Mouse (Mus musculus) CH12.LX (cell line): Measurements from ENCODE around the gene Gm17334. TPM values are rescaled to one million over a fixed set of nuclear protein-coding genes. Genes with fewer than 3 reads are reported as not detected.

Experiments used
- DNase-seq: peaks from one replicate; pipeline ENCODE4 v3.0.0-alpha.2; 2013; ENCODE audit errors: extremely low read depth
- H3K27ac ChIP-seq: 2 replicates; pipeline ENCODE4 v1.5.1; 2012; ENCODE audit warnings: low read depth, mild to moderate bottlenecking, control low read depth, moderate library complexity; ENCODE audit not compliant: insufficient read depth
- H3K27me3 ChIP-seq: replicated peaks from 2 replicates; pipeline ENCODE3; 2012; ENCODE audit warnings: inconsistent platforms
- H3K36me3 ChIP-seq, 2 experiments: replicated peaks in 1 of 2; 2 replicates each; pipeline versions ENCODE3 to v1.6.1; 2012; ENCODE audit warnings: inconsistent platforms in 1 of 2, low read length in 1 of 2, mild to moderate bottlenecking in 1 of 2, mixed read lengths in 1 of 2, moderate library complexity in 1 of 2; ENCODE audit not compliant: control insufficient read depth in 1 of 2, insufficient read depth in 1 of 2
- H3K4me1 ChIP-seq, 2 experiments: 2 replicates each; pipeline ENCODE4 v1.6.1; 2012; ENCODE audit warnings: inconsistent platforms in 1 of 2, moderate library complexity in 1 of 2; ENCODE audit not compliant: insufficient read depth in 2 of 2, control insufficient read depth in 1 of 2
- H3K4me2 ChIP-seq: 2 replicates; pipeline ENCODE4 v1.6.1; 2012; ENCODE audit warnings: low read depth, mild to moderate bottlenecking, control low read depth; ENCODE audit not compliant: poor library complexity, insufficient read depth, severe bottlenecking
- H3K4me3 ChIP-seq, 3 experiments: fragments of 150-350 bp in 1 of 3; sonication (generic) in 1 of 3; replicated peaks in 1 of 3; 2 replicates each; pipeline versions ENCODE3 to v1.5.1; 2011 to 2012; ENCODE audit warnings: low read depth in 2 of 3, low read length in 2 of 3, mild to moderate bottlenecking in 2 of 3, moderate library complexity in 2 of 3, control low read depth in 1 of 3, improper control_type of control experiment in 1 of 3, inconsistent platforms in 1 of 3, mixed read lengths in 1 of 3; ENCODE audit not compliant: poor library complexity in 1 of 3
- H3K79me2 ChIP-seq: replicated peaks from 2 replicates; pipeline ENCODE4 v1.6.1; 2012; ENCODE audit warnings: mild to moderate bottlenecking, moderate library complexity; ENCODE audit not compliant: control insufficient read depth, poor library complexity, insufficient read depth, severe bottlenecking; ENCODE audit errors: extremely low read depth
- H3K9ac ChIP-seq: 2 replicates; pipeline ENCODE4 v1.6.1; 2012; ENCODE audit warnings: low read depth, mild to moderate bottlenecking, control low read depth, moderate library complexity; ENCODE audit not compliant: insufficient read depth
- H3K9me3 ChIP-seq: replicated peaks from 2 replicates; pipeline ENCODE3; 2012; ENCODE audit warnings: low read length, inconsistent platforms, mixed read lengths
- BHLHE40 ChIP-seq: IDR thresholded peaks from 2 replicates; pipeline ENCODE4 v1.6.1; 2011; ENCODE audit warnings: mild to moderate bottlenecking, low read depth, low read length, improper control_type of control experiment
- CHD2 ChIP-seq: IDR thresholded peaks from 2 replicates; pipeline ENCODE4 v1.6.1; 2011; ENCODE audit warnings: low read length, improper control_type of control experiment
- CTCF ChIP-seq, 2 experiments: IDR thresholded peaks in 1 of 2; conservative IDR thresholded peaks in 1 of 2; 2 replicates each; pipeline ENCODE4 v1.5.1; 2011 to 2012; ENCODE audit warnings: low read depth in 2 of 2, low read length in 2 of 2, improper control_type of control experiment in 1 of 2, inconsistent platforms in 1 of 2, mild to moderate bottlenecking in 1 of 2, moderate library complexity in 1 of 2
- E2F4 ChIP-seq: IDR thresholded peaks from 2 replicates; pipeline ENCODE4 v1.6.1; 2011; ENCODE audit warnings: low read depth, low read length, improper control_type of control experiment; ENCODE audit not compliant: insufficient replicate concordance
- ELF1 ChIP-seq: IDR thresholded peaks from 2 replicates; pipeline ENCODE4 v1.6.1; 2014; ENCODE audit warnings: low read depth, mild to moderate bottlenecking, inconsistent platforms, low read length, improper control_type of control experiment
- EP300 ChIP-seq: IDR thresholded peaks from 2 replicates; pipeline ENCODE4 v1.6.1; 2011; ENCODE audit warnings: low read length, improper control_type of control experiment
- ETS1 ChIP-seq: conservative IDR thresholded peaks from 2 replicates; pipeline ENCODE4 v1.6.1; 2012; ENCODE audit warnings: low read depth, mild to moderate bottlenecking, inconsistent platforms, low read length, improper control_type of control experiment, moderate library complexity
- GABPA ChIP-seq: IDR thresholded peaks from 2 replicates; pipeline ENCODE4 v1.6.1; 2012; ENCODE audit warnings: low read depth, low read length, improper control_type of control experiment, inconsistent platforms; ENCODE audit not compliant: insufficient replicate concordance
- IRF4 ChIP-seq: IDR thresholded peaks from 2 replicates; pipeline ENCODE4 v1.6.1; 2014; ENCODE audit warnings: low read depth, mild to moderate bottlenecking, inconsistent platforms, low read length, improper control_type of control experiment
- JUN ChIP-seq: IDR thresholded peaks from 2 replicates; pipeline ENCODE4 v1.6.1; 2011; ENCODE audit warnings: low read depth, mild to moderate bottlenecking, low read length, improper control_type of control experiment, moderate library complexity; ENCODE audit not compliant: insufficient read depth
- JUND ChIP-seq: conservative IDR thresholded peaks from 2 replicates; pipeline ENCODE4 v1.6.1; 2011; ENCODE audit warnings: low read depth, low read length, improper control_type of control experiment
- MAX ChIP-seq: IDR thresholded peaks from 2 replicates; pipeline ENCODE4 v1.6.1; 2011; ENCODE audit warnings: low read length, improper control_type of control experiment
- MEF2A ChIP-seq: IDR thresholded peaks from 2 replicates; pipeline ENCODE4 v1.6.1; 2014; ENCODE audit warnings: low read depth, mild to moderate bottlenecking, inconsistent platforms, low read length, improper control_type of control experiment, borderline replicate concordance
- MXI1 ChIP-seq: IDR thresholded peaks from 2 replicates; pipeline ENCODE4 v1.6.1; 2011; ENCODE audit warnings: mild to moderate bottlenecking, low read depth, low read length, improper control_type of control experiment
- MYC ChIP-seq: IDR thresholded peaks from 2 replicates; pipeline ENCODE4 v1.6.1; 2011; ENCODE audit warnings: low read depth, mild to moderate bottlenecking, improper control_type of control experiment, low read length
- NELFE ChIP-seq: IDR thresholded peaks from 2 replicates; pipeline ENCODE4 v1.6.1; 2011; ENCODE audit warnings: low read depth, low read length, improper control_type of control experiment
- NRF1 ChIP-seq: IDR thresholded peaks from 2 replicates; pipeline ENCODE4 v1.6.1; 2014; ENCODE audit warnings: low read depth, mild to moderate bottlenecking, inconsistent platforms, low read length, improper control_type of control experiment, moderate library complexity
- PAX5 ChIP-seq: IDR thresholded peaks from 2 replicates; pipeline ENCODE4 v1.6.1; 2012; ENCODE audit warnings: low read length, inconsistent platforms, mixed read lengths
- POLR2A ChIP-seq: IDR thresholded peaks from 2 replicates; pipeline ENCODE4 v1.6.1; 2011; ENCODE audit warnings: low read depth, mild to moderate bottlenecking, improper control_type of control experiment, low read length
- POLR2AphosphoS2 ChIP-seq: IDR thresholded peaks from 2 replicates; pipeline ENCODE4 v1.6.1; 2011; ENCODE audit warnings: low read depth, low read length, improper control_type of control experiment
- SMC3 ChIP-seq: IDR thresholded peaks from 2 replicates; pipeline ENCODE4 v1.6.1; 2011; ENCODE audit warnings: low read depth, low read length, improper control_type of control experiment
- TBP ChIP-seq: conservative IDR thresholded peaks from 2 replicates; pipeline ENCODE4 v1.6.1; 2011; ENCODE audit warnings: low read depth, low read length, improper control_type of control experiment
- TCF12 ChIP-seq: IDR thresholded peaks from 2 replicates; pipeline ENCODE4 v1.6.1; 2014; ENCODE audit warnings: low read depth, mild to moderate bottlenecking, inconsistent platforms, low read length, improper control_type of control experiment
- UBTF ChIP-seq: IDR thresholded peaks from 2 replicates; pipeline ENCODE4 v1.6.1; 2012; ENCODE audit warnings: low read depth, mild to moderate bottlenecking, inconsistent platforms, low read length, improper control_type of control experiment, moderate library complexity
- USF1 ChIP-seq: IDR thresholded peaks from 2 replicates; pipeline ENCODE4 v1.6.1; 2014; ENCODE audit warnings: low read depth, mild to moderate bottlenecking, inconsistent platforms, low read length, improper control_type of control experiment
- ZKSCAN1 ChIP-seq: IDR thresholded peaks from 2 replicates; pipeline ENCODE4 v1.6.1; 2012; ENCODE audit warnings: low read depth, inconsistent platforms, low read length, improper control_type of control experiment, borderline replicate concordance
- ZMIZ1 ChIP-seq: IDR thresholded peaks from 2 replicates; pipeline ENCODE4 v1.6.1; 2012; ENCODE audit warnings: low read depth, mild to moderate bottlenecking, inconsistent platforms, low read length, improper control_type of control experiment
- ZNF384 ChIP-seq: IDR thresholded peaks from 2 replicates; pipeline ENCODE4 v1.6.1; 2012; ENCODE audit warnings: low read depth, low read length, improper control_type of control experiment, inconsistent platforms
- dilution Hi-C: fragments of 300-500 bp; cut with MboI; formaldehyde crosslinking; loops from 2 replicates; pipeline ENCODE4 v1.14.3; 2020; ENCODE audit warnings: low sequenced_read_pairs; ENCODE audit not compliant: extremely low pct_unique_long_range_greater_than_20kb, extremely low pct_ligation_motif_present
- in situ Hi-C: fragments of 300-500 bp; cut with MboI; formaldehyde crosslinking; loops from 3 replicates; pipeline ENCODE4 v1.14.3; 2019; ENCODE audit warnings: low sequenced_read_pairs, low pct_ligation_motif_present, low pct_unique_long_range_greater_than_20kb, mixed read lengths
- polyA plus RNA-seq: library from polyadenylated mRNA; unstranded; fragments of >175 nt; gene quantifications from 2 replicates; pipeline ENCODE4 v1.2.1, GENCODE M21; 2012; ENCODE audit warnings: low read depth; ENCODE audit not compliant: insufficient read length
- total RNA-seq, 2 experiments: library from RNA; depleted of rRNA; stranded (reverse); fragments of 300-350 nt in 1 of 2; fragments of >200 nt in 1 of 2; gene quantifications; 2 replicates each; pipeline ENCODE4 v1.2.3; 2012 to 2014

Gm17334 gene
- total and polyA plus RNA-seq, 3 experiments, result 0.47 to 0.72 TPM; not detected in 1

GRCm38 (mm10) chr11:53769760-53770124, 3.2 kb downstream of the Gm17334 start, which contains the start of gene Irf1 (continued):
- no peak for TF ChIP-seq PAX5
- TF ChIP-seq ELF1, result peak; percentile 62
- TF ChIP-seq, all 38 proteins: peak for 22

- peaks cover 42% of the 10 kb centered on the region for H3K79me2 ChIP-seq
- peak overlapping the region; percentile 31 to 77 (median 41) for H3K4me3 ChIP-seq
- dilution Hi-C loops (no loop called here), in situ Hi-C loops (no loop called here)
- peak overlapping the region; percentile 58 for H3K9ac ChIP-seq
- TF ChIP-seq MAX (0 out of 2 replicates have a peak, but pooled peaks have one; percentile 6), POLR2AphosphoS2 (no peak)
- H3K4me2 ChIP-seq, result peak overlapping the region; percentile 94
- peaks cover 28 to 31% of the 10 kb centered on the region in 2 experiments for H3K36me3 ChIP-seq
- H3K27ac ChIP-seq, result peak overlapping the region; percentile 94
- peaks cover 33 to 73% of the 10 kb centered on the region in 2 experiments for H3K4me1 ChIP-seq
- DNase-seq, result peak; percentile 40
- H3K27me3 ChIP-seq, result no peaks in the 10 kb centered on the region
- H3K9me3 ChIP-seq, result no peaks in the 10 kb centered on the region
These were observed 3.8 kb downstream of the Gm17334 start for GRCm38 (mm10) chr11:53769185-53769576.

GRCm38 (mm10) chr11:53768422-53769184, 4.4 kb downstream of the Gm17334 start:
- Histone ChIP-seq H3K9me3 (no peaks in the 10 kb centered on the region), H3K79me2 (peaks cover 37% of the 10 kb centered on the region), H3K36me3 (peaks cover 22 to 25% of the 10 kb centered on the region in 2 experiments), H3K27me3 (no peaks in the 10 kb centered on the region), H3K4me2 (peak overlapping the region; percentile 94), H3K4me3 (peak overlapping the region; percentile 31 to 77 (median 41)), H3K27ac (peak overlapping the region; percentile 94), H3K9ac (peak overlapping the region; percentile 58), H3K4me1 (peaks cover 28 to 73% of the 10 kb centered on the region in 2 experiments)
- in situ Hi-C loops, result no loop called here
- DNase-seq, result peak; percentile 73
- dilution Hi-C loops, result no loop called here
- TF ChIP-seq POLR2A, result peak; percentile 38; the same call in 1 of the 2 replicates
- TF ChIP-seq TBP, result 0 out of 2 replicates have a peak, but pooled peaks have one; percentile 35
- peak; percentile 40; the same call in 1 of the 2 replicates for TF ChIP-seq MXI1
- TF ChIP-seq CHD2, result no peak; the same call in 1 of the 2 replicates
- no peak for TF ChIP-seq UBTF
- no peak; the same call in 1 of the 2 replicates for TF ChIP-seq NELFE
- TF ChIP-seq GABPA, result no peak
- TF ChIP-seq ZNF384, result no peak
- no peak; the same call in 1 of the 2 replicates for TF ChIP-seq ELF1
- 0 out of 2 replicates have a peak, but pooled peaks have one; percentile 24 for TF ChIP-seq JUND
- TF ChIP-seq CTCF (conservative IDR thresholded peaks at IDR 0.05 in 1 of 2, IDR thresholded peaks at IDR 0.05 in 1 of 2; ENCODE audit: low read depth in 2 of 2, low read length in 2 of 2), result no peak
- TF ChIP-seq JUN, result no peak; the same call in 1 of the 2 replicates
- peak; percentile 14; the same call in 1 of the 2 replicates for TF ChIP-seq SMC3
- peak; percentile 60; the same call in 1 of the 2 replicates for TF ChIP-seq MYC
- TF ChIP-seq EP300, result peak; percentile 87
- peak; percentile 84 for TF ChIP-seq USF1
- 0 out of 2 replicates have a peak, but pooled peaks have one; percentile 13 for TF ChIP-seq NRF1
- TF ChIP-seq TCF12, result peak; percentile 96
- TF ChIP-seq BHLHE40, result peak; percentile 92
- peak; percentile 19; the same call in 1 of the 2 replicates for TF ChIP-seq ZMIZ1
- TF ChIP-seq MEF2A, result peak; percentile 54; the same call in 1 of the 2 replicates
- TF ChIP-seq IRF4, result peak; percentile 65
- peak; percentile 66 for TF ChIP-seq MAX
- no peak for TF ChIP-seq ZKSCAN1
- no peak for TF ChIP-seq E2F4
- peak; percentile 78; the same call in 1 of the 2 replicates for TF ChIP-seq ETS1
